Mouse (Mus musculus): ENCODE data around the gene Gm9268.
"Not testable (repeated sequence)": the region's sequence is repeated elsewhere in the genome, so short reads cannot be mapped to it uniquely, and the experiment has no call there.

Gm9268 gene

GRCm38 (mm10) chr7:43018465-43018864 lies at the start of gene Gm9268:
Gene Gm9268, plus strand, starts transcription at chr7:43018765.
- not testable (repeated sequence) for DNase-seq (ENCODE audit: low spot score in 2 of 2)

GRCm38 (mm10) chr7:42980098-42980497 lies 38.5 kb upstream of the Gm9268 start:
- no peak for DNase-seq (ENCODE audit: low spot score in 2 of 2)

- no peak for DNase-seq (ENCODE audit: low spot score in 2 of 2)
These were observed 37.8 kb upstream of the Gm9268 start for GRCm38 (mm10) chr7:42980739-42981138.

GRCm38 (mm10) chr7:43077831-43078230 lies 59.3 kb downstream of the Gm9268 start:
- DNase-seq (ENCODE audit: low spot score in 2 of 2): no peak

Data from urinary bladder, postnatal 4 days (tissue).